Mouse (Mus musculus) small intestine, adult 2 months (tissue): ENCODE measurements around the gene Senp5. TPM values are rescaled to one million over a fixed set of nuclear protein-coding genes. Genes with fewer than 3 reads are reported as not detected.
A peak's percentile ranks its signal among the peaks of the same experiment; 100 is the strongest.

Source experiments
- H3K27ac ChIP-seq: fragments of 200-500 bp; 2 replicates; pipeline ENCODE4 v1.5.1; 2012; ENCODE audit warnings: low read depth, low read length, control low read depth, inconsistent platforms; ENCODE audit not compliant: insufficient read depth
- H3K27me3 ChIP-seq: fragments of 200-500 bp; 2 replicates; pipeline ENCODE4 v1.6.1; 2012; ENCODE audit warnings: mild to moderate bottlenecking, moderate library complexity, low read length, inconsistent platforms; ENCODE audit not compliant: control insufficient read depth, insufficient read depth
- H3K36me3 ChIP-seq: fragments of 200-500 bp; 2 replicates; pipeline ENCODE4 v1.6.1; 2012; ENCODE audit warnings: mild to moderate bottlenecking, low read length, control low read depth, inconsistent platforms; ENCODE audit not compliant: control insufficient read depth, insufficient read depth
- H3K4me1 ChIP-seq: fragments of 200-500 bp; 2 replicates; pipeline ENCODE4 v1.6.1; 2012; ENCODE audit warnings: low read length, inconsistent platforms, mixed read lengths; ENCODE audit not compliant: control insufficient read depth, insufficient read depth, insufficient read length
- H3K4me3 ChIP-seq: fragments of 200-500 bp; 2 replicates; pipeline ENCODE4 v1.5.1; 2012; ENCODE audit warnings: low read depth, mild to moderate bottlenecking, control low read depth, inconsistent platforms, low read length, moderate library complexity
- CTCF ChIP-seq: fragments of 200-500 bp; IDR thresholded peaks from 2 replicates; pipeline ENCODE4 v1.5.1; 2012; ENCODE audit warnings: low read depth, mild to moderate bottlenecking, control low read depth, inconsistent platforms, low read length, moderate library complexity, mixed read lengths; ENCODE audit not compliant: insufficient replicate concordance, insufficient read length; ENCODE audit errors: extremely low read depth
- POLR2A ChIP-seq: fragments of 200-500 bp; IDR thresholded peaks from 2 replicates; pipeline ENCODE4 v1.6.1; 2012; ENCODE audit warnings: low read depth, mild to moderate bottlenecking, control low read depth, inconsistent platforms, low read length, moderate library complexity
- WGBS: fragments of 180-500 bp; shearing (Covaris S2); methylation state at CpG from one replicate; pipeline ENCODE4 v1.1.7; 2018; 5-methylcytosine and 5-hydroxymethylcytosine counted together
- polyA plus RNA-seq: library from polyadenylated mRNA; depleted of rRNA; stranded (reverse); fragments of >200 nt; gene quantifications from 2 replicates; pipeline ENCODE4 v1.2.3, GENCODE M21; 2012

Gene Senp5
- polyA plus RNA-seq, 1 experiment = 2.0 TPM

- Histone ChIP-seq H3K36me3 (no peaks in the 10 kb centered on the region), H3K4me3 (no peak overlapping the region), H3K27me3 (peaks cover 2% of the 10 kb centered on the region), H3K4me1 (no peaks in the 10 kb centered on the region; the same call in 1 of the 2 replicates), H3K27ac (no peak overlapping the region)
- 75% methylated on average over 2 of the region's 2 CpGs for WGBS
- TF ChIP-seq POLR2A (no peak), CTCF (no peak)
Measured at GRCm38 (mm10) chr16:31940586-31940985, 62.5 kb downstream of the Senp5 start.

- Histone ChIP-seq H3K27ac (no peak overlapping the region), H3K4me1 (peaks cover 3% of the 10 kb centered on the region), H3K36me3 (no peaks in the 10 kb centered on the region), H3K27me3 (peaks cover 18% of the 10 kb centered on the region), H3K4me3 (no peak overlapping the region)
- TF ChIP-seq CTCF (no peak), POLR2A (no peak)
- WGBS = 69% methylated on average over 6 of the region's 6 CpGs
Measured at GRCm38 (mm10) chr16:31938856-31939255, 64.2 kb downstream of the Senp5 start.

- Histone ChIP-seq H3K4me1 (peaks cover 11% of the 10 kb centered on the region), H3K27me3 (peaks cover 22% of the 10 kb centered on the region), H3K27ac (no peak overlapping the region), H3K4me3 (no peak overlapping the region), H3K36me3 (no peaks in the 10 kb centered on the region)
- 87% methylated on average over 4 of the region's 4 CpGs for WGBS
- TF ChIP-seq POLR2A (no peak), CTCF (no peak)
Measured at GRCm38 (mm10) chr16:31936568-31936967, 66.5 kb downstream of the Senp5 start.

DNA sequence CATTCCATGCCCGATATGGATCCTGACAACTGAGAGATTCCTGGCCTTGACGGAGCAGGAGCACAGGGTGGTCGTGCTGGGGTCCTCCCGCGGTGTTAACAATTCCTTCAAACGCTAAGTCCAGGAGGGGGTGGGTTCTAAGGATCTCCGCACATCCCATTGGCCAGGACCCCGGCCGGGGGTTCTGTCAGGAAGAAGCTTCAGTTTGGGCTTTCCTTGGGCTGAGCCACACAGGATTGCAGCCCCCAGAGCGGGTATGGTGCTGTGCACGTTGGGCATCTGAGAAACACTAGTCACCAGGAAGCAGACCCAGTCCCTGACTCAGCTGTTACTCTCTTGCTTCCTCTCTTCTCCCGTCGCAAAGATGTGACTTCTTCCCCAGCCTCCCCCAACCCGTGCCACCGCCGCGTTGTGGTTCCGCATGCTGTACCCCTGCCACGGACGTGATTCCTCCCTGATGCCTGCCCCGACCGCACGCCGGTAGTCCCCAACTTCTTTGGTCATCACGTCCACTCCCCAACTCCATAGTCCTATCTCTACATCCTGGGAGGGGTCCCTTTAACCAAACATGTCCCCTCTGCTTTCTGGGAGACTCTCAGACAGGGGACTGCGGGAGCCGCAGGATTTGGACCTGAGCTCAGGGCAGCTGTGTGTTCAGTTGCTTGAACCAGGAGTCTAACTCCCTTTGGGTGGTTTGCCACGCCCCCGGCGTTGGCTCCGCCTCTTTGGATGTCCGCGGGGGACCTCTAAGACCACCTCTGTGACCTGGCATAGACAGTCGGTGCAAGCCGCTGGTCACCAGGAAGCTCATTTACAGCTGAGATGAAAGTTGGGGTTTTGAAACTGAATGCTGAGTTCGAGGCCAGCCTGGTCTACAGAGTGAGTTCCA is 67.8 kb downstream of the Senp5 start:
- 10% methylated on average over 36 of the region's 36 CpGs for WGBS
- Histone ChIP-seq H3K36me3 (no peaks in the 10 kb centered on the region), H3K27me3 (peaks cover 22% of the 10 kb centered on the region), H3K4me3 (peak overlapping the region; percentile 19), H3K4me1 (peaks cover 11% of the 10 kb centered on the region), H3K27ac (no peak overlapping the region)
- no peak for TF ChIP-seq POLR2A
- no peak for TF ChIP-seq CTCF

GRCm38 (mm10) chr16:31934550-31935010 is 68.5 kb downstream of the Senp5 start:
- Histone ChIP-seq H3K27ac (no peak overlapping the region), H3K27me3 (peaks cover 22% of the 10 kb centered on the region), H3K4me1 (peaks cover 11% of the 10 kb centered on the region), H3K36me3 (no peaks in the 10 kb centered on the region), H3K4me3 (peak overlapping the region; percentile 15; the same call in 1 of the 2 replicates)
- TF ChIP-seq POLR2A (no peak), CTCF (no peak)
- 48% methylated on average over 13 of the region's 13 CpGs for WGBS

DNA sequence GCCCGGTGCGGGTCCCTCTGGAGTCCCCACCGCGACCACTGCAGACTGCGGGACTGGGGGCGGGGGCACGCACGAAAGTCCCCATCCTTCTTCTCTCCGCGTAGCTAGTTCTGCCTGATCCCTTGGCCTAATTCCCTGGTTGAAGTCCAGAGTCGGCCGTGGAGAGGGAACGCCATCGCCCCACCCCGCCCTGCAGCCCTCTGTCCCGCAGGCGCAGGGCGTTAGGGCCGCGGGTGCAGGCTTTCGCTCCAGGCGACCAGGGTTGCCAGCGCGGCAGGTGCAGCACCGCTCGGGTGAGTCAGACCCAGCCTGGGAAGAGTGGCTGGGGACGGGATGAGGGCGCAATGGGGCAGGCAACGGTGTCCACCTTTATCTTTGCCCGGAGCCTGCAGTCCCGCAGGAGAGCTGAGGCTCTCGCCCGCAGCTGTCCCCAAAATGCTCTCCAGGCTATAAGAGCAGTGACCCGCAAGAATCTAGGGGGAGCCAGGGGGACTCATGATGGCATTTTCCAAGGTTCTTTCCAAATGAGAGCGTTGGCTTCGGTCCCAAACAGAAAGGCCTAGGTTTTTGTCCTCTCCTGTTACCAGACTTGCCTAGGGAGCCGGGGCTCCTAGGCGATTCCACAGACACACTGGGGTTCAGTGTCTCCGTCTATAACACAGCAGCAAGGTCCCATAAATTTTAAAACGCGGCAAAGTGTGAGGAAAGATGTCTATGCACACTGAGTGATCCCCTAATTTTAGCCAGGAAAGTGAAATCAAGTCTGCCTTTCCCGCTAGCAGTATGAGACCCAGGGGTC is 69.1 kb downstream of the Senp5 start, which contains the start of gene Pigz:
Gene Pigz (plus strand): TSS at position 101 of the 799 bp plus-strand sequence.
- Histone ChIP-seq H3K27me3 (peaks cover 22% of the 10 kb centered on the region), H3K4me3 (peak within 1 kb of the TSS; percentile 66), H3K36me3 (no peaks in the 10 kb centered on the region), H3K27ac (peak within 1 kb of the TSS; percentile 17; the same call in 1 of the 2 replicates), H3K4me1 (peaks cover 11% of the 10 kb centered on the region)
- TF ChIP-seq POLR2A (no peak), CTCF (no peak)
- 11% methylated on average over 42 of the region's 42 CpGs for WGBS
